Mouse (Mus musculus): ENCODE data around the gene Vti1a.

GRCm38 (mm10) chr19:55621011-55621625, 305.0 kb downstream of the Vti1a start:
- TF ChIP-seq MAFK (IDR thresholded peaks at IDR 0.05; ENCODE audit: insufficient read depth, low read depth, low read length) (no peak), ZNF384 (IDR thresholded peaks at IDR 0.05; ENCODE audit: low read depth, low read length) (no peak)

All from ES-E14 (cell line).